Mouse (Mus musculus) kidney, adult 11 months (tissue): Measurements from ENCODE around the gene Tagln3.

Experiments used
- DNase-seq: peaks from one replicate; pipeline ENCODE4 v3.0.0; 2022

Tagln3 gene

DNA sequence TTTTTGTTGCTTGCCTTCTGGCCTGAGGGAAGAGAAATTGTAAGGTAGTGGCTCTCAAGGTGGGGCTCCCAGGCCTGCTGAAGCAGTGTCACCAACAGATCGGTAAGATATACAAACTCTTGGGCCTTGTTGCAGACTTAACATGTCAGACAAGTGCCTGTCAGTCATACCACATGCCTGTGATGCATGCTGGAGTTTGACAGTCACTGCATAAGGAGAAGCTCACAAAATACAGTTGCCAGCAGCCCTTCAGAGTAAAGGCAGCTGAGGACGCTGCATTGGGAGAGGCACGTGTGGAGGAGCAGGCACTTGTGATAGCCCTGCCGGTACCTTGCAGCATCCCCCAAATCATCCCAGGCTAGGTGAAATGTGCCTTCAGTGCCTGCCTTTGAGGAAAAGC, 6.1 kb downstream of the Tagln3 start:
- no peak for DNase-seq

GRCm38 (mm10) chr16:45714489-45715150, 9.8 kb downstream of the Tagln3 start:
- DNase-seq, result no peak

GRCm38 (mm10) chr16:45713878-45714277, 10.5 kb downstream of the Tagln3 start:
- no peak for DNase-seq

GRCm38 (mm10) chr16:45713261-45713660, 11.1 kb downstream of the Tagln3 start:
- no peak for DNase-seq

- no peak for DNase-seq
Observed at GRCm38 (mm10) chr16:45711263-45711662, 13.1 kb downstream of the Tagln3 start.

DNA sequence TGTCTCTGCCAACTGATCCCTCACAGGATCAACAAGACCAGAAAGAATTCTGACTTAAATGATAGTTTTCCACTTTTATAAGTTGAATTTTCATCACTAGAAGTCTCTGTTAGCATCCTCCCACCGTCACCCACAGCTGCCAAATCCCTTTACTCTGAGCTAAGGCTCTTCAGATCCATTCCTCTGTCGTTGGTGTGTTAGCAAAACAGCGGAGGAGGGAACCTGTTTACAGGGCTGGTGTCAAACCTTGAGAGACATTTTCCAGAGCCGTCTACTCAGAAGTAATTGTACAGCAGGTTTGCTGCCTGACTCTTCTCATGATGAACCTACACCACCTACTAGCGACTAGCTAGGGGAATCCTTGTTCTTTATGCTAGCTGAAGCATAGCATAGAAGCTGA, 25.1 kb downstream of the Tagln3 start:
- DNase-seq, result no peak

DNA sequence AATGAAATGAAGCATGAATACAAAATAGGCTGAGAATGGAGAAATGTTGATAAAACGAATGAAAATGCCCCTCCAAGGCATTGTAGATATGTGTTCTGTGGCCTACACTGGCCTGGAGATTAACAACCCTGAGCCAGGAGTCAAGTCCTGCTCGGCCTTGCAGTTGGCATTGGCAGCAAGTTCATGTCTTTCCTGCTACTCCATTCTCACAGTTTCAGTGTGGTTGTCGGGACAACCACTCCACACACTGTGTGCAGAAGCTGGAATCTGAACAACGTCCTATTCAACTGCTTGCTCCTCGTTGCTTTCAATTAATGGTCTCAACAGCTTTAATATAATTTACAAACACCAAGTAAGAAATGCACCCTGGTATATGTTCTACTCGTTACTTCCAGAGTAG, 26.4 kb downstream of the Tagln3 start:
- no peak for DNase-seq

GRCm38 (mm10) chr16:45695445-45696160, 28.8 kb downstream of the Tagln3 start:
- DNase-seq, result no peak

GRCm38 (mm10) chr16:45693558-45693957, 30.9 kb downstream of the Tagln3 start, which contains the start of gene Tmprss7:
Gene Tmprss7, minus strand, starts transcription at chr16:45693658.
- DNase-seq, result no peak

DNA sequence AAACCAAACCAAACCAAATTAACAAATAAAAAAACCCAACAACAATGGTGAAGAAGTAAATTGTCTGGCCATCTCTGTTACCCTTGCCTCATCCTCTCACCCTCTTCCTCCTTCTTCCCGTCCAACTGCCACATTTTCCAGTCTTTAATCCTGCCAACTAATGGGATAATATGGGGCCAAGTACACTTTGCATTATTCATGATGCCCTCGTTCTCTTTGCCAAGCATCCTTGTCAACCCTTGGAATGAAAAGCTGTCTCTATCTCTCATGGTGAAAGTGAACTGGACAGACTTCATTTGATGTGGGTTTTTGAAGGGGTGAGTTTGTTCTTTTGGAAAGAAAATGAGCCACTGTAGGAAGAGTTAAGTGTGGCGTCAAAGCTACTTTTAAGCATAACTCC, 31.6 kb downstream of the Tagln3 start:
- no peak for DNase-seq

- no peak for DNase-seq
Observed at GRCm38 (mm10) chr16:45690178-45690577, 34.2 kb downstream of the Tagln3 start.

GRCm38 (mm10) chr16:45686833-45687232, 37.6 kb downstream of the Tagln3 start:
- DNase-seq, result no peak

DNA sequence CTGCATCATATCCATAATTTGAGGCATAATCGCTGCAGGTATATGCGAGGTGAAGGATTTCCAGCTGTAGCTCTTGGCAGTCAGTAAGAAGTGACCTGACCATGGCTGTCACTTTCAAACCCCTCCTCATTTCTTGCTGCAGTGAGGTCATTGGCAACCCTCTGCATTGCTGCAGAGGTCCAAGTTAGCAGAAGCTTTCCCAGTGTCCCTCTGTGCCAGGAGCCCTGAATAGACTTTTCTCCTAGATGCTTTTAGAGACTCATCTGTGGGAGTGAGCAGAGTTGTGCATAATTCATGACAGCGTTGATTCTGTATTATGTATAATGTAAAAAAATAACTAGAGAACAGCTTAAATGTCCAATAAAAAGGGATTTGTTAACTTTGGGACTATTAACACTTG, 39.1 kb downstream of the Tagln3 start:
- DNase-seq, result no peak

DNA sequence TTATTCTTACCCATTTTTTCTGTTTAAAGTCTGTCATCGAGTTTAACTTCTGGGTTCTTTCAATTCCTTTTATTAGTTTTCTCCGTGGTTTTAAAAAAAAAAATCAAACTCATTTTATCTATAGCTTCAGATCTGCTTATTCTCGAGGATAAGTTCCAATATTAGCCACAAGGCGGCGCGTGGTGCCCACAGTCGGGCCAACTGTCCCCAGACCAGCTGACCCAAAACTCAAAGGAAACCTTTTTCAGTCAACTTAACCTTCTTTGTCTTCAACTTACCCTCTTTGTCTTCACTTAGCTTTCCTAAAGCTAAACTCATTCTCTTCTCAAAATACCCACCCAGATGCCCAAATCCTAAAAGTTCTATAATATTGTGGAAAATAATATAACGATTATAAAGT, 39.6 kb downstream of the Tagln3 start:
- peak; percentile 10 for DNase-seq

- no peak for DNase-seq
Observed at GRCm38 (mm10) chr16:45676462-45676861, 47.9 kb downstream of the Tagln3 start.

GRCm38 (mm10) chr16:45670005-45670404, 54.4 kb downstream of the Tagln3 start:
- peak; percentile 6 for DNase-seq

DNA sequence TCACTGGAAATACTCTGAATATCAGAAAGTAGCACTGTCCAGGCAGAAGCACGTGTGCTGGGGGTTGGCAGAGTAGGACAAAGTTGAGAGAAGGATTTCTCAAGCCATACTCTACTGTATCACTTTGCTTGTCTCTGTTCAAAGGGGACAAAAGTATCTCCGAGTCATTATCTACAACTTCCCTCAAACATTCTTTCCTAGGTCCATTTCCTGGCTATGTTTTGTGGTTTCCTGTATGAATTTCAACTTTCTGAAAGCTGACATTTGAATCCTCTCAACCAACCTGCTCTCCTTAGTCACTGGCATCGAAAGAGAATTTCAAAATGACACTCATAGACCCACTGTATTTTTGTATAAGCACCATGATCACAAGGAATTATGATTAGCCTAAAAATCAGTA, 56.2 kb downstream of the Tagln3 start:
- DNase-seq, result no peak

DNA sequence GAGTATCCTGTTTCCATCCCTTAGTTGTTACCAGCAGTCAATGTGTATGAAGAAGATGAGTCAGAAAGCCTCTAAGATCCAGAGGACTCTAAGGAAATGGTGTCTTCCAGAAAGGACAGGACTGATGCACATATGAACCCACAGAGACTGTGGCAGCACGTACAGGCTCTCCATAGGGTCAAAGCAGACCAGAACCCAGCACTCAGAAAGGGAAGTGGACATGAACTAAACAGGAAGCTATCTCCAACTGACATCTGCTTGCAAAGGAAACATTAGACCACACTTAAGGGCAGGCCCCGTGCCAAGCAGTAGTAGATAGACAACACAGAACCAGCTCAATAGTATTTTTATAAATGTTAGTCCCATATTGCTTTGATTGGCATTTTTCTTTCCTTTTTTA, 58.3 kb downstream of the Tagln3 start:
- no peak for DNase-seq

GRCm38 (mm10) chr16:45662381-45662780, 62.0 kb downstream of the Tagln3 start:
- no peak for DNase-seq
